Mouse (Mus musculus) thymus, adult 2 months (tissue): ENCODE data around the gene Tdrd5. TPM values are rescaled to one million over a fixed set of nuclear protein-coding genes. Genes with fewer than 3 reads are reported as not detected.
A peak's percentile ranks its signal among the peaks of the same experiment; 100 is the strongest.

Source experiments
- DNase-seq: peaks from one replicate; pipeline ENCODE4 v3.0.0; 2021
- H3K27ac ChIP-seq: fragments of 200-500 bp; 2 replicates; pipeline ENCODE4 v1.5.1; 2012; ENCODE audit warnings: low read length, control low read depth; ENCODE audit not compliant: control insufficient read depth, insufficient read depth
- H3K27me3 ChIP-seq: fragments of 200-500 bp; 2 replicates; pipeline ENCODE4 v1.6.1; 2012; ENCODE audit warnings: mild to moderate bottlenecking, low read length, moderate library complexity, mixed read lengths; ENCODE audit not compliant: control insufficient read depth, insufficient read depth
- H3K36me3 ChIP-seq: fragments of 200-500 bp; 2 replicates; pipeline ENCODE4 v1.6.1; 2012; ENCODE audit warnings: mild to moderate bottlenecking, low read length, moderate library complexity; ENCODE audit not compliant: control insufficient read depth, insufficient read depth
- H3K4me1 ChIP-seq: fragments of 200-500 bp; replicated peaks from 2 replicates; pipeline ENCODE4 v1.6.1; 2012; ENCODE audit warnings: low read length; ENCODE audit not compliant: control insufficient read depth, insufficient read depth
- H3K4me3 ChIP-seq: fragments of 200-500 bp; 2 replicates; pipeline ENCODE4 v1.5.1; 2012; ENCODE audit warnings: mild to moderate bottlenecking, low read length, control low read depth, moderate library complexity; ENCODE audit not compliant: control insufficient read depth, insufficient read depth
- CTCF ChIP-seq: fragments of 200-500 bp; IDR thresholded peaks from 2 replicates; pipeline ENCODE4 v1.5.1; 2012; ENCODE audit warnings: mild to moderate bottlenecking, control low read depth, low read length, moderate library complexity, borderline replicate concordance; ENCODE audit not compliant: control insufficient read depth, poor library complexity, insufficient read depth; ENCODE audit errors: extremely low read depth
- POLR2A ChIP-seq: fragments of 200-500 bp; IDR thresholded peaks from 2 replicates; pipeline ENCODE4 v1.6.1; 2012; ENCODE audit warnings: mild to moderate bottlenecking, low read length, control low read depth, moderate library complexity; ENCODE audit not compliant: control insufficient read depth, poor library complexity, insufficient read depth; ENCODE audit errors: extremely low read depth
- WGBS: fragments of 180-500 bp; shearing (Covaris S2); methylation state at CpG from one replicate; pipeline ENCODE4 v1.1.7; 2018; 5-methylcytosine and 5-hydroxymethylcytosine counted together
- polyA plus RNA-seq: library from polyadenylated mRNA; depleted of rRNA; stranded (reverse); fragments of >200 nt; gene quantifications from 2 replicates; pipeline ENCODE4 v1.2.3, GENCODE M21; 2012; rRNA removed

Tdrd5 gene
- polyA plus RNA-seq, 1 experiment = 24.0 TPM

- Histone ChIP-seq H3K36me3 (no peaks in the 10 kb centered on the region), H3K27ac (no peak overlapping the region), H3K4me1 (no peaks in the 10 kb centered on the region), H3K4me3 (no peak overlapping the region), H3K27me3 (no peaks in the 10 kb centered on the region)
- TF ChIP-seq CTCF (no peak), POLR2A (no peak)
- no peak for DNase-seq
- 95% methylated on average over 2 of the region's 2 CpGs for WGBS
Observed at GRCm38 (mm10) chr1:156221327-156221726, 82.1 kb downstream of the Tdrd5 start.

GRCm38 (mm10) chr1:156218573-156218972 is 84.9 kb downstream of the Tdrd5 start:
- WGBS = 93% methylated on average over 2 of the region's 2 CpGs
- no peak for DNase-seq

GRCm38 (mm10) chr1:156217941-156218340 is 85.5 kb downstream of the Tdrd5 start:
- no peak for DNase-seq
- H3K27ac ChIP-seq = no peak overlapping the region
- WGBS = 94% methylated on average over 8 of the region's 8 CpGs
- no peak overlapping the region for H3K4me3 ChIP-seq
- H3K4me1 ChIP-seq = no peaks in the 10 kb centered on the region
- H3K27me3 ChIP-seq = no peaks in the 10 kb centered on the region
- H3K36me3 ChIP-seq = no peaks in the 10 kb centered on the region
- no peak for TF ChIP-seq POLR2A
- TF ChIP-seq CTCF = no peak

More at GRCm38 (mm10) chr1:156218573-156218972, 84.9 kb downstream of the Tdrd5 start:
- H3K27me3 ChIP-seq = no peaks in the 10 kb centered on the region
- H3K27ac ChIP-seq = no peak overlapping the region
- H3K36me3 ChIP-seq = no peaks in the 10 kb centered on the region
- no peak overlapping the region for H3K4me3 ChIP-seq
- TF ChIP-seq POLR2A (no peak), CTCF (no peak)
- no peaks in the 10 kb centered on the region for H3K4me1 ChIP-seq

GRCm38 (mm10) chr1:156217393-156217792 is 86.1 kb downstream of the Tdrd5 start:
- Histone ChIP-seq H3K4me3 (no peak overlapping the region), H3K4me1 (no peaks in the 10 kb centered on the region), H3K36me3 (no peaks in the 10 kb centered on the region), H3K27ac (no peak overlapping the region), H3K27me3 (no peaks in the 10 kb centered on the region)
- WGBS = 13% methylated on average over 3 of the region's 3 CpGs
- DNase-seq = peak; percentile 55
- no peak for TF ChIP-seq POLR2A
- TF ChIP-seq CTCF = no peak

- WGBS = 94% methylated on average over 4 of the region's 4 CpGs
- no peak for DNase-seq
- no peak for TF ChIP-seq POLR2A
- no peak for TF ChIP-seq CTCF
- H3K4me1 ChIP-seq = no peaks in the 10 kb centered on the region
- no peak overlapping the region for H3K27ac ChIP-seq
- no peaks in the 10 kb centered on the region for H3K27me3 ChIP-seq
- H3K4me3 ChIP-seq = no peak overlapping the region
- no peaks in the 10 kb centered on the region for H3K36me3 ChIP-seq
Observed at GRCm38 (mm10) chr1:156216249-156216648, 87.2 kb downstream of the Tdrd5 start.

GRCm38 (mm10) chr1:156214651-156215050 is 88.8 kb downstream of the Tdrd5 start:
- no peak for TF ChIP-seq POLR2A
- no peak for TF ChIP-seq CTCF
- WGBS = 97% methylated on average over 8 of the region's 8 CpGs
- Histone ChIP-seq H3K4me1 (no peaks in the 10 kb centered on the region), H3K4me3 (no peak overlapping the region), H3K27me3 (no peaks in the 10 kb centered on the region), H3K36me3 (no peaks in the 10 kb centered on the region), H3K27ac (no peak overlapping the region)
- DNase-seq = no peak

GRCm38 (mm10) chr1:156212923-156213322 is 90.5 kb downstream of the Tdrd5 start:
- H3K27me3 ChIP-seq = no peaks in the 10 kb centered on the region
- no peak for DNase-seq

GRCm38 (mm10) chr1:156211809-156212317 is 91.6 kb downstream of the Tdrd5 start:
- H3K27me3 ChIP-seq = peaks cover under 1% of the 10 kb centered on the region; the same call in 1 of the 2 replicates
- no peaks in the 10 kb centered on the region for H3K36me3 ChIP-seq
- no peak for TF ChIP-seq POLR2A
- TF ChIP-seq CTCF = no peak
- DNase-seq = no peak
- no peak overlapping the region for H3K27ac ChIP-seq
- no peak overlapping the region for H3K4me3 ChIP-seq
- H3K4me1 ChIP-seq = no peaks in the 10 kb centered on the region
- 84% methylated on average over 6 of the region's 6 CpGs for WGBS

More at GRCm38 (mm10) chr1:156212923-156213322, 90.5 kb downstream of the Tdrd5 start:
- Histone ChIP-seq H3K4me1 (no peaks in the 10 kb centered on the region), H3K36me3 (no peaks in the 10 kb centered on the region), H3K27ac (no peak overlapping the region), H3K4me3 (no peak overlapping the region)
- no peak for TF ChIP-seq CTCF
- whole genome bisulfite sequencing = 95% methylated on average over 5 of the region's 5 CpGs

Other genes starting within 250 kb of the Tdrd5 start
- gene Fam163a, start 98.6 kb downstream of the Tdrd5 start, polyA plus RNA-seq = 0.18 and 0.23 TPM in 2 replicates
- 3.3 and 3.7 TPM in 2 replicates for gene Nphs2, start 7.1 kb upstream of the Tdrd5 start, polyA plus RNA-seq
- gene Gm2000, start 62.4 kb upstream of the Tdrd5 start, polyA plus RNA-seq = 9.1 and 10.6 TPM in 2 replicates
- 2.4 and 3.2 TPM in 2 replicates for gene Axdnd1, start 117.5 kb upstream of the Tdrd5 start, polyA plus RNA-seq
- 103 and 119 TPM in 2 replicates for gene Soat1, start 170.7 kb upstream of the Tdrd5 start, polyA plus RNA-seq
- 33.7 and 36.5 TPM in 2 replicates for gene Gm10031, start 220.3 kb upstream of the Tdrd5 start, polyA plus RNA-seq